Mouse (Mus musculus): ENCODE measurements around the gene Scfd2. TPM values are rescaled to one million over a fixed set of nuclear protein-coding genes. Genes with fewer than 3 reads are reported as not detected.
A peak's percentile ranks its signal among the peaks of the same experiment; 100 is the strongest.

Gene Scfd2
- total RNA-seq, 2 experiments from 2014 or later, result 23.6 to 27.6 TPM

GRCm38 (mm10) chr5:74202515-74202914 is 329.0 kb downstream of the Scfd2 start:
- TF ChIP-seq CTCF (conservative IDR thresholded peaks at IDR 0.05), result no peak
- Histone ChIP-seq H3K4me3 (no peak overlapping the region), H3K27ac (no peak overlapping the region)
- no peak for DNase-seq (ENCODE audit: low spot score in 2 of 2)

DNA sequence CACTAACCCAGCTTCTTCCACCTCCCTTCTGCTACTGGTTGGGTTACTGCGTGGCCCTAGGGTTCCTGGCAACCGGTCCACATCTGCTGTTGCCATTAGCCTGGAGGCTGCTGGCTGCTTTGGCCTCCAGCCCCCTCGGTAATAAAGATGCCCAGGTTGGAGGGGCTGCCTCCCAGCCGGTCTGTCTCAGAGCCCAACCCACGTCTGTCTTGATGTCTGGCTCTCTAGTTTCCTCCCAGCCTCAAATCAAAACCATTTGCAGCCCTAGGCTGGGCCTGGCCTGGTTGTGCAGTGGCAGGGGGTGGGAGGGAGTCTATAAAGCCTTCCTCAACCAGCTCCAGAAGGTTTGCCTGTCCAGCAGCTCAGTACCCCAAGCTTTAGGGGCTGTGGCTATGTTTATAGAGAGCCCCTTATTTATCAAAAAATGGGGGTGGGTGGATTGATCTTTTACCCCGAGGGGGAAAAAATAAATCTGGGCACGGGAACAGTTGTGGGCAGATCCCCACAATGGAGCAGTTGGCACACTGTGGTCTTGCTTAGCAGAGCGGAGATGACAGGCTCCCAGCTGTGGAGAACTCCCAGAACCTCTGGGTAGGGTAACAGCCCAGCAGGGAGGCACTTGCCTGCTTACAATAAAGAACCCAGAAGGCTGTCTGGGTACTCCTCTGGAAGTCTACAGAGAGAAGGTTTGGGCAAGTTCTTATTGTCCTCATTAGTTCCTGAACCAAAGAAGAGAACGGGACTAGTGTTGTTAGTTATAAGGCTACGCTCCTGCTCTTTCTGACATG is 329.8 kb downstream of the Scfd2 start:
- H3K27ac ChIP-seq, result no peak overlapping the region
- no peak overlapping the region for H3K4me3 ChIP-seq
- TF ChIP-seq CTCF (conservative IDR thresholded peaks at IDR 0.05), result no peak
- no peak for DNase-seq (ENCODE audit: low spot score in 2 of 2)

GRCm38 (mm10) chr5:74200481-74200880 is 331.1 kb downstream of the Scfd2 start:
- Histone ChIP-seq H3K4me3 (no peak overlapping the region), H3K27ac (no peak overlapping the region)
- DNase-seq (ENCODE audit: low spot score in 2 of 2), result no peak
- TF ChIP-seq CTCF (conservative IDR thresholded peaks at IDR 0.05), result no peak

GRCm38 (mm10) chr5:74199793-74200192 is 331.8 kb downstream of the Scfd2 start:
- no peak for DNase-seq (ENCODE audit: low spot score in 2 of 2)
- TF ChIP-seq CTCF (conservative IDR thresholded peaks at IDR 0.05), result no peak
- Histone ChIP-seq H3K4me3 (no peak overlapping the region), H3K27ac (no peak overlapping the region)

GRCm38 (mm10) chr5:74198446-74198845 is 333.1 kb downstream of the Scfd2 start:
- Histone ChIP-seq H3K4me3 (peak overlapping the region; percentile 99), H3K27ac (peak overlapping the region; percentile 46; the same call in 1 of the 2 replicates)
- no peak for DNase-seq (ENCODE audit: low spot score in 2 of 2)
- TF ChIP-seq CTCF (conservative IDR thresholded peaks at IDR 0.05), result no peak

DNA sequence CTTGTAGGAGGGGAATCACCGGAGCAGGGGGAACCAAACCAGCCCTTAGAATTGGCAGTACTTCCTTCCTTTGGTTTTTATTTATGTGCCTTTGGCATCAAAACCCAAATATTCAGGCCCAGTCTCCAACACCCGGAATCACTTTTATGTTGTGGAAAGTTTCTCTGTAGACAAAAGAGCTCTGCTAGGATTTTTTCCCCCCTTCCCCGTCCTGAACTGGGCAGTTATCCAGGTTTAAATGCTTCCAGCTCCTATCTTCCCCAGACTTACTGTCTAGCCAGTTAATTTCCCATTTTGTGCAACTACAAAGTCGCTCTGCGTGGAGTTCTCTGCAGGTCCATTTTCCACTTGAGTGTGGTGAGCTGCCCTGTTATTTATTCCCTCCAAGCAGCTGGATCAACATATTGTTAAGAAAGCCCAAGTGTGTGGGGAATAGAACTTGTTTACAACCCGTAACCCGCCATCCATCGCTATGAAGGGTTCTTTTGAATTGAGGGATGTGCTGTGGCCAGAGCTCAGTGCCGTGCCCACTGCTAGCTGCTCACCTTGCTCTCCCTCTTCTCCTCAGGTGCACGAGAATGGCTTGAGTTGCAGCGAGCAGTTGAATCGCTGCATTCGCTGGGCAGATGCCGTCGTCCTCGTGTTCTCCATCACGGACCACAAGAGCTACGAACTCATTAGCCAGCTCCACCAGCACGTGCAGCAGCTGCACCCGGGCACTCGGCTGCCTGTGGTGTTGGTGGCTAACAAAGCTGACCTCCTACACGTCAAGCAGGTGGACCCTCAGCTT is 333.8 kb downstream of the Scfd2 start:
- Histone ChIP-seq H3K27ac (peak overlapping the region; percentile 46; the same call in 1 of the 2 replicates), H3K4me3 (peak overlapping the region; percentile 99)
- no peak for TF ChIP-seq CTCF (conservative IDR thresholded peaks at IDR 0.05)
- DNase-seq (ENCODE audit: low spot score in 2 of 2), result no peak

GRCm38 (mm10) chr5:74196307-74196618 is 335.3 kb downstream of the Scfd2 start:
- H3K4me3 ChIP-seq, result peak overlapping the region; percentile 99
- peak overlapping the region; percentile 46 for H3K27ac ChIP-seq
- TF ChIP-seq CTCF (conservative IDR thresholded peaks at IDR 0.05), result peak; percentile 39
- DNase-seq (ENCODE audit: low spot score in 2 of 2), result no peak

DNA sequence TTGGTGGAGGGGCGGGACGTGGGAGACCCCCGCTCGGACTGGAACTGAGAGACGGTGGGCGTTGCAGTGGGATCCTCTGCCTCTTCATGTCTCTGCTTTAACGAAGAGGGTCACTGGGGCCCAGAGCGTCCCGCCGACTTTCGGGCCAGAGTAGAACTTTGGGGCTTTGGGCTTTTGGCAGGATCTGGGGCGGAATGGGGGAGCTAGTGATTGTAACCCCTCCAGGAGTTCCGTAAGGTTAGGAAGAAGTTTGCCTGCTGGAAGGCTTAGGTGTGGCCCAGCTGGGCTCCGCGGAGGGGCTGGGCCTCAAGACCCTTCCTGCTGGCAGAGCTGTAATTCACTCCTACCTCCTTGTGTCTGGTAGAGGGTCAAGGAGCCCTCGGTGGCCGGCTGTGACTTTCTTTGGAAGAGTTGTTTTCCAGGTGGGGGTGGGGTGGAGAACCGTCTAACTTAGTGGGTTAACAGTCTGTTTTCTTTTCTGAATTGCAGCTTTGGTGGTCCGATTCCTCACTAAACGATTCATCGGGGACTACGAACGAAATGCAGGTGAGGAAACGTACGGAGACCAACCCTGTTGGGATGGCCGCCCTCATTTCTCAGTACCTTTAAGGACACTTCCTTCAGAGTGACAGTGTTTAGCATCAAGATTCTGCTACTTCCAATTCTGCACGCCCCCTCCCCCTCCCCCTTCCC is 335.8 kb downstream of the Scfd2 start:
- Histone ChIP-seq H3K4me3 (peak overlapping the region; percentile 99), H3K27ac (peak overlapping the region; percentile 95)
- DNase-seq (ENCODE audit: low spot score in 2 of 2), result no peak
- no peak for TF ChIP-seq CTCF (conservative IDR thresholded peaks at IDR 0.05)

GRCm38 (mm10) chr5:74194841-74195613 is 336.5 kb downstream of the Scfd2 start, which contains the start of gene Rasl11b:
Rasl11b (plus strand) TSS chr5:74195286.
- DNase-seq (ENCODE audit: low spot score in 2 of 2), result peak; percentile 93 to 95
- H3K27ac ChIP-seq, result peak within 1 kb of the TSS; percentile 95
- peak within 1 kb of the TSS; percentile 99 for H3K4me3 ChIP-seq
- TF ChIP-seq CTCF (conservative IDR thresholded peaks at IDR 0.05), result peak; percentile 71

DNA sequence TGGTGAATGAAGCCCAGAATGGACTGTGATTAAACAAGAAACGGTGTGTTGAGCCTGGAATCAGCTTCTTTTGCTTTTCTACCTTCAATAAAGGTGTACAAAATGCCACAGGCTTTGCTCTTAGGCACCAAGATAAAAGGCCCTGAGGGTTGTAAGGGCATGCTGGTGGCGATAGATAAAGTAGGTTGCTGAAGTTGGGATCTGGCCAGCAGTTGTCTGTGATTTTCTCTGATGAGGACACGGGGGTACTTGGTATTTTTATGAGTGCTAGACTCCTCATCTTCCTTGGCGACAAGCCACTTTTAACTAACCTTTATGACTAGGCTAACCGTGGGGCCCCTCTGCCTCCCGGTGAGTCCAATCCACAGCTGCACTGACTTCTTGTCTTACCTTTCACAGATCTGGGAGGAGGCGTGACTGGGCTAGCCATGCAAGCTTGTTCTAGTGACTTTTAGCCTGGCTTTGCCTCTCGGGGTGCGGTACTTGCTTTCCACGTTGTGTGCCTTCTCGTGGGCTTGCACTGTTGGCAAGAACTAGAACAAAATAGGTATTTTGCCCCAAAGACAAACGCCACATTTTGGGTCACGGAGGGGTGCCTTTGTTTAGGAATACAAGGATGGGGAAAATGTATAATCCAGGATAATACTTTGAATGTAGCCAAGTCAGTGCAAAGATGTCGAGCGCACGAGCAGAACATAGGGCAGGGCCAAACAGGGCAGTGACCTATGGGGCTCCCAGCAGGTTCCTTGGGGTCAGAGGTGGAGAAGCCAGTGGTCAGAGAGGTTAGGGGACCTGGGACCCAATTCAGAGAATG is 337.3 kb downstream of the Scfd2 start:
- Histone ChIP-seq H3K27ac (peak overlapping the region; percentile 95), H3K4me3 (peak overlapping the region; percentile 99)
- DNase-seq (ENCODE audit: low spot score in 2 of 2), result no peak
- no peak for TF ChIP-seq CTCF (conservative IDR thresholded peaks at IDR 0.05)

DNA sequence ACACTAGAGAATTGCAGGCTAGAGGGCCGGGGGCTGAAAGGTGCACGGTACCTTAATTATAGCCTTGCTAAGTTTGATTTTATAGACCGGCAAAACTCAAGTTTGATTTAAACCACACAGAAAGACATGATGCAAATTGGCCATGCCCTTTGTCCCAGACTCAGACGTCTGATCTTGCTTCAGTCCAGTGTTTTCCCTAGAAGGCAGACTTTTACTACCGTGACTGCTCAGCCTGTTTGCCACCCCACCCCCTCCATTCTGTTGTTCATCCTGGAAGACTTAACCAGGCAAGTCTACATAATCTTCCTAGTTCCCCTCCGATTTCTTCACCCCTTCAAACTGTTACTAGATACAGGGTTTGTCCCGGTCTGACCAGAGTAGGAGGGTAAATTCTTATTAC is 337.9 kb downstream of the Scfd2 start:
- TF ChIP-seq CTCF (conservative IDR thresholded peaks at IDR 0.05), result no peak
- Histone ChIP-seq H3K27ac (no peak overlapping the region), H3K4me3 (no peak overlapping the region)
- no peak for DNase-seq (ENCODE audit: low spot score in 2 of 2)

DNA sequence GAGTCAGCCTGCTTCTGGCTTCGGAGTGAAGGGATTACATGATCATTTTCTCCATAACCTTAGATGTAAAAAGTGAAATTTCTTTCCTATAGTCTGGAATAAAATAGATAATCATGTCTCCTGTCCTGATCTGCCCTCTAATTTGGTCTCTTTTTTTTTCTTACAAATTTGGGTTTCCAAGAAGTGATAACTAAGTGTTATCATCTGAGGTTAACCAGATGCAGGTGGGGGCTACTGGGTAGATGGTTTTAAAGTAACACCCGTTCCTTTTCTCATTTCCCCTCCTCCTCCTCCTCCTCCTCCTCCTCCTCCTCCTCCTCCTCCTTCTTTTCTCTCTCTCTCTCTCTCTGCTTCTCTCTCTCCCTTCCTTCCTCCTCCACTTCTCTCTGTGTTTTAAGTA is 338.6 kb downstream of the Scfd2 start:
- DNase-seq (ENCODE audit: low spot score in 2 of 2), result no peak

More for the DNA sequence above, 338.6 kb downstream of the Scfd2 start:
- Histone ChIP-seq H3K4me3 (no peak overlapping the region), H3K27ac (no peak overlapping the region)
- no peak for TF ChIP-seq CTCF (conservative IDR thresholded peaks at IDR 0.05)

Data from layer of hippocampus, adult 2 months (tissue).